Mouse (Mus musculus) embryonic facial prominence, embryonic 14.5 days (tissue): ENCODE results near the gene Akap1. TPM values are rescaled to one million over a fixed set of nuclear protein-coding genes. Genes with fewer than 3 reads are reported as not detected.
A peak's percentile ranks its signal among the peaks of the same experiment; 100 is the strongest.
"Not testable (repeated sequence)": the region's sequence is repeated elsewhere in the genome, so short reads cannot be mapped to it uniquely, and the experiment has no call there.

Experiments used
- ATAC-seq: fragments of 200-750 bp; cut with Nextera tagmentation; 2 replicates; pipeline ENCODE4 v1.8.0; 2017; ENCODE audit warnings: low read depth, moderate number of reproducible peaks, moderate TSS enrichment
- DNase-seq: peaks from one replicate; pipeline ENCODE4 v3.0.0-alpha.2; 2015; ENCODE audit warnings: low spot score
- H3K27ac ChIP-seq: fragments of 300-500 bp; sonication (generic); replicated peaks from 2 replicates; pipeline ENCODE4 v1.5.1; 2014; ENCODE audit warnings: low read depth, mild to moderate bottlenecking, low read length, moderate library complexity
- H3K27me3 ChIP-seq: fragments of 300-500 bp; sonication (generic); replicated peaks from 2 replicates; pipeline ENCODE4 v1.6.1; 2014; ENCODE audit warnings: low read length; ENCODE audit not compliant: control insufficient read depth, insufficient read depth
- H3K36me3 ChIP-seq: fragments of 300-500 bp; sonication (generic); 2 replicates; pipeline ENCODE4 v1.6.1; 2014; ENCODE audit warnings: low read length, mixed read lengths; ENCODE audit not compliant: control insufficient read depth, insufficient read depth
- H3K4me1 ChIP-seq: fragments of 300-500 bp; sonication (generic); 2 replicates; pipeline ENCODE4 v1.6.1; 2014; ENCODE audit warnings: antibody characterized with exemption, low read length; ENCODE audit not compliant: control insufficient read depth, insufficient read depth
- H3K4me2 ChIP-seq: fragments of 300-500 bp; sonication (generic); 2 replicates; pipeline ENCODE4 v1.6.1; 2014; ENCODE audit warnings: low read depth, mild to moderate bottlenecking, low read length, moderate library complexity, mixed read lengths
- H3K4me3 ChIP-seq: fragments of 300-500 bp; sonication (generic); 2 replicates; pipeline ENCODE4 v1.5.1; 2014; ENCODE audit warnings: low read depth, mild to moderate bottlenecking, low read length
- H3K9ac ChIP-seq: fragments of 300-500 bp; sonication (generic); 2 replicates; pipeline ENCODE4 v1.6.1; 2014; ENCODE audit warnings: low read depth, mild to moderate bottlenecking, low read length, moderate library complexity, mixed read lengths
- H3K9me3 ChIP-seq: fragments of 300-500 bp; sonication (generic); 2 replicates; pipeline ENCODE4 v1.6.1; 2016; ENCODE audit warnings: low read length; ENCODE audit not compliant: control insufficient read depth
- WGBS: fragments of 180-500 bp; shearing (Covaris S2); extraction: QIAGEN DNeasy Blood & Tissue Kit; methylation state at CpG from one replicate; pipeline ENCODE4 v1.1.7; 2014; 5-methylcytosine and 5-hydroxymethylcytosine counted together
- polyA plus RNA-seq: library from polyadenylated mRNA; unstranded; fragments of >200 nt; fragmentation: Nextera tagmentation; extraction: Ambion mirVana; gene quantifications from 2 replicates; pipeline ENCODE4 v1.2.1, GENCODE M21; 2014

The Akap1 gene
- polyA plus RNA-seq, 1 experiment from 2014 or later = 28.2 TPM

DNA sequence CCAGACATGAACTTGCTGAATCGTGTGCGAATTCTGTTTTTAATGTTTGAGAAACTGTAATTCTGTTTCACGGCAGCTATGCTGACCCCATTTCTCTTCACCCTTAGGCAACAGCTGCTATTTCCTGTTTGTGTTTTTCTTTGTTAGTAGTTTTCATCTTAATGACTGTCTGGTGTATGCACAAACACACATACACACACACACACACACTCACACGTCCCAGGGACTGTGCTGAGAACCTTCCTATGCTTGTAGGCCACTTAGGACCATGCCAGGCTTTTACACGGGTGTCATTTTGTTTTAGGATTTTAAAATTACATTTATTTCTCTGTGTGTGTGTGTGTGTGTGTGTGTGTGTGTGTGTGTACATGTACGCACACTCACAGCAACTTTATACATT lies 35.2 kb upstream of the Akap1 start:
- Histone ChIP-seq H3K36me3 (no peaks in the 10 kb centered on the region), H3K4me1 (no peaks in the 10 kb centered on the region), H3K4me3 (no peak overlapping the region), H3K27me3 (no peaks in the 10 kb centered on the region), H3K4me2 (no peak overlapping the region), H3K9me3 (no peaks in the 10 kb centered on the region), H3K27ac (no peak overlapping the region), H3K9ac (no peak overlapping the region)
- WGBS = 88% methylated on average over 6 of the region's 6 CpGs
- DNase-seq = no peak
- no peak for ATAC-seq

DNA sequence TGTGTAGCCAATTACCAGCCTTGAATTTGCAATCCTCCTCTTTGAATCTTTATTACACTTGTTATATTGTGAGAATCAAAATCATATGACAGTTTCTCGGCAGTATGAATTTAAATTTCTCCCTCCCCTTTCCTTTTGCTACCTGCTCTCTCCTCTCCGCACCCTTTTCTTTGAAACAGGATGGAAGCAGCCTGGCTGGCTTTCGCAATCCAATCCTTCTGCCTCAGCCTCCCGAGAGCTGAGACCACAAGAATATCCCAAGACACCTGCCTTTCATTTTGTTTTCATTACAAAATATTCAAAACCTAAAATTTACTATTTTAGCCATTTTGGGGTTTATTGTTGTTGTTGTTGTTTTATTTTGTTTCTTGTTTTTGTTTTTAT lies 34.0 kb upstream of the Akap1 start:
- Histone ChIP-seq H3K9me3 (no peaks in the 10 kb centered on the region), H3K4me3 (no peak overlapping the region), H3K4me2 (no peak overlapping the region), H3K27ac (no peak overlapping the region), H3K4me1 (no peaks in the 10 kb centered on the region), H3K9ac (no peak overlapping the region), H3K27me3 (no peaks in the 10 kb centered on the region), H3K36me3 (no peaks in the 10 kb centered on the region)
- DNase-seq (no peak), ATAC-seq (no peak)
- 60% methylated on average over 4 of the region's 4 CpGs for WGBS

DNA sequence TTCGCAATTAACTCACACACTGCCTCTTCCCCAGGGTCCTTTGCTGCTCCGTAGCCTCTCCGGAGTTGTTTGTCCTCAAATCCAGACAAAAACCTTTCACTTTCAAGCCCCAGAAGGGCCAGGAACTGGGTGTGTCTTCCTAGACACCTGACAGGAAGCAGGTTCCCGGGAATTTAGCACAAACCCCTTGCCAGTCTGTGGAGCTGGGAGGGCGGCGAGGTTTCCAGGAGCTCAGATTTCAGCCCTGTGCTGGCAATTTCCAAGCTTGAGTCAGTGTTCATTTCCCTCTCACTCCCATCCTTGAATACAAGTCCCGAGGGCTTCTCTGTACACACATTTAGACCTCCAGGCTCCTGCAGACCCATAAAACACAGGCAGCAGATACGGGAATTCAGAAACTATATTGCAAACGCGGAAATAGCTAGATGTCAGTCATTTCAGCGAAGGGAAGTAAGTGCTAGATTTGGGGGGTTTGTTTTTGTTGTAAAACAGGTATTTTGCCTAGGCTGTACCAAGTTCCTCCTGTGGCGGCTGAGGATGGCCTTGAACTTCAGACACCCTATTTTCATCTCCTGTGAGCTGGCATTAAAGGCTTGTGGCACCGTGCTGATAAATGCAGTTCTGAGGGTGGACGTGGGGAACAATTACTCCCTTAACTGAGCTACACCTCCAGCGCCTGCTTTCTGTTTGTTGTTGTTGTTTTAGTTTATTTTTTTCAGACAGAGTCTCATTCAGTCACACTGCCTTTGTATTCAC lies 33.4 kb upstream of the Akap1 start:
- Histone ChIP-seq H3K4me1 (no peaks in the 10 kb centered on the region), H3K36me3 (no peaks in the 10 kb centered on the region), H3K4me2 (peak overlapping the region; percentile 46), H3K9ac (peak overlapping the region; percentile 45), H3K4me3 (peak overlapping the region; percentile 20), H3K9me3 (no peaks in the 10 kb centered on the region), H3K27ac (no peak overlapping the region), H3K27me3 (no peaks in the 10 kb centered on the region)
- WGBS = 30% methylated on average over 15 of the region's 15 CpGs
- peak; percentile 75 for DNase-seq
- ATAC-seq = peak; percentile 55

DNA sequence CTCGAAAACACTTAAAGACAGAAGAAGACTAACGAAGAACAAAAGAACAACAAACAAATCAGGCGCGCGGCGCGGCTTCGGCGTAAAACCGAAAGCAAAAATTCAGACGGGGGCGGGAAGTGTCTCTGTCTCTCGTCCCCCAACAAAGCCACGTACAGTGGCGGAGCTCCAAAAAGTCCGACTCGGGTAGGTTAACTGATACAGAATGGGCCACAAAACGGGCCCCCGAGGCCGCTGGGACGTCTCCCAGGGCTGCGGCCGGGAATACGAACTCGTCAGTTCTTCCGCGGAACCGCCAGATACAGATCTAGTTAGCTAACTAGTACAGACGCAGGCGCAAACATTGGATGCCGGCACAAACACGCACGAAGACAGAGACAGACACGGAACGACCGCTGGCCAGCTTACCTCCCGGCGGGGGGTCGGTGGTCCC lies 31.4 kb upstream of the Akap1 start:
- Histone ChIP-seq H3K4me3 (peak overlapping the region; percentile 28), H3K4me2 (peak overlapping the region; percentile 23; the same call in 1 of the 2 replicates), H3K9ac (0 out of 2 replicates have a peak overlapping the region, but pooled peaks have one; percentile 34)
- not testable (repeated sequence) for ATAC-seq, H3K9me3 ChIP-seq, H3K27ac ChIP-seq, DNase-seq, H3K36me3 ChIP-seq, H3K4me1 ChIP-seq, H3K27me3 ChIP-seq
- 44% methylated on average over 23 of the region's 39 CpGs for WGBS

DNA sequence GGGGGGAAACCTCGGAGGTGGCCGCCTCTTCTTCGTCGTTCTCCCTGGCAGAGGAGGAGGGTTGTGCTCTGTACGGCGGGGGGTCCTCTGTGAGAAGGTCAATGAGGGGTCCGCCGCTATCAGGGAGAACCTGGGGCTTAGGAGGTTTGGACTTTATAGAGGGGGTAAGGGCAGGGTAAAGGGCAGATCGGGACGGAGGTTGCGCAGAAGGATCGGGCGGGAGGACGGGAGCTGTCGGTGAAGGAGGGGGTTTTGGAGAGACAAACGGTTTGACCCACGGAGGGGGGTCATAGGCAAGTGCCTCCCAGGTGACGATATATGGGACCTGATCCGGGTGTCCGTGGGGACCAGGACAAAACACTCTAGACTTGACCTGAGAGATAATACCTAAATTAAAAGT lies 30.8 kb upstream of the Akap1 start:
- H3K27me3 ChIP-seq, H3K4me1 ChIP-seq, H3K36me3 ChIP-seq, H3K9ac ChIP-seq, H3K9me3 ChIP-seq, DNase-seq, ATAC-seq, H3K27ac ChIP-seq: not testable (repeated sequence)
- WGBS = 53% methylated on average over 13 of the region's 20 CpGs
- Histone ChIP-seq H3K4me2 (peak overlapping the region; percentile 18; the same call in 1 of the 2 replicates), H3K4me3 (peak overlapping the region; percentile 28; the same call in 1 of the 2 replicates)

DNA sequence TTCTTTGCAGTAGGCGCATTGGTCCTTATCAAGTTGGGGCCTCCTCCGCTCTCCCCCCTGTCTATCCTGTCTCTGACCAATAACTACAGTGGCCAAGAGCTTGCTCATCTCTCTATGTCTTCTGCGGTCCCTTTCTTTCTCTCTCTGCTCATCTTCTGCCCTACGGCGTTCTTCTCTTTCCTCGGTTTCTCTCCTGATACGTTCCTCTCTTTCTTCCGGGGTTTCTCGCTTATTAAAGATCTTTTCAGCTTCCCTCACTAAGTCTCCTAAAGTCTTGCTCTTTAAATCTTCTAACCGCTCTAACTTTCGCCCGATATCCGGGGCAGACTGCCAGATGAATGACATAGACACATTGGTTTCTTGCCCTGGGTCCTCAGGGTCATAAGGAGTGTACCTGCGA lies 29.9 kb upstream of the Akap1 start:
- DNase-seq, ATAC-seq, H3K27me3 ChIP-seq, H3K9ac ChIP-seq, H3K4me1 ChIP-seq, H3K9me3 ChIP-seq, H3K4me3 ChIP-seq, H3K36me3 ChIP-seq, H3K4me2 ChIP-seq, H3K27ac ChIP-seq: not testable (repeated sequence)
- 95% methylated on average over 11 of the region's 14 CpGs for WGBS

DNA sequence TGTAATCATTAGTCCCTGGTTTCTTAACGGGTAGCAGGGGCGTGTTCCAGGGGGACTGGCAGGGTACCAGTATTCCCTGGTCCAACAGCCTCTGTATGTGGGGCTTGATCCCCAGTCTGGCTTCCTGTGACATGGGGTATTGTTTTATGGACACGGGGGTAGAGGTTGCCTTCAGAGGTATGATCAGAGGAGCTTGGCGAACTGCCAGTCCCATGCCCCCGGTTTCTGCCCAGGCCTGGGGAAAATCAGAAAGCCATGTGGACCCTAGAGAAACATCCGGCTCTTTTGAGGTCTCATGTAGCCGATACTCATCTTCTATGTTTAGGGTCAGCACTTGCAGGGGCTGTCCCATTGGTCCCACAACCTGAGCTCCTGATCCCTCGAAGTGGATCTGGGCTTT lies 29.1 kb upstream of the Akap1 start:
- not testable (repeated sequence) for H3K4me1 ChIP-seq, H3K27ac ChIP-seq, ATAC-seq, H3K36me3 ChIP-seq, H3K4me3 ChIP-seq, H3K9ac ChIP-seq, H3K4me2 ChIP-seq, H3K27me3 ChIP-seq, DNase-seq, H3K9me3 ChIP-seq
- 92% methylated on average over 2 of the region's 8 CpGs for WGBS

DNA sequence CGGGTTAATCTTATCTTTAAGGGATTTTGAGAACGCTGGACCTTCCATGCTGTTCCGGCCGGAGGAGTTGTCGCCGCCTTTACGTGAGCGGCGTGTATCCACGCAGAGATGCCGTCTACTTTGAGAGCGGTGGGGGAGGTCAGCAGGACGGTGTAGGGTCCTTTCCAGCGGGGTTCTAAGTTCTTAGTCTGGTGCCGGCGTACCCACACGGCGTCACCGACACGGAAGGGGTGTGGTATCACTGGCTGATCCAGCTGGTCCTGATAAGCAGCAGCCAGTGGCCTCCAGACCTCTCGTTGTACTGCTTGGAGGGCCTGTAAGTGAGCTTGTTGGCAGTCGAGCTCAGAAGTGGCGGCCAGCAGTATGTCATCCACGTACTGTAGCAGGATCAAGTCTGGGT lies 28.4 kb upstream of the Akap1 start:
- not testable (repeated sequence) for DNase-seq, ATAC-seq, H3K4me2 ChIP-seq, H3K4me1 ChIP-seq, H3K27ac ChIP-seq, H3K9ac ChIP-seq, H3K4me3 ChIP-seq, H3K9me3 ChIP-seq, H3K27me3 ChIP-seq, H3K36me3 ChIP-seq
- 95% methylated on average over 21 of the region's 24 CpGs for WGBS
